Mouse (Mus musculus): ENCODE measurements around the gene Pcyt1a. TPM values are rescaled to one million over a fixed set of nuclear protein-coding genes. Genes with fewer than 3 reads are reported as not detected.
A peak's percentile ranks its signal among the peaks of the same experiment; 100 is the strongest.

The Pcyt1a gene
- polyA plus RNA-seq, 1 experiment: 14.3 TPM

- TF ChIP-seq CTCF (IDR thresholded peaks at IDR 0.05; ENCODE audit: control insufficient read depth, insufficient read depth, insufficient read length) (no peak), FOSL1 (IDR thresholded peaks at IDR 0.05; ENCODE audit: insufficient read depth, low read length, poor library complexity, severe bottlenecking) (no peak), MAX (IDR thresholded peaks at IDR 0.05) (no peak), MYOD1 (IDR thresholded peaks at IDR 0.05; ENCODE audit: control insufficient read depth, insufficient read length, low read depth) (no peak), CEBPB (IDR thresholded peaks at IDR 0.05; ENCODE audit: low read depth) (no peak), USF1 (IDR thresholded peaks at IDR 0.05; ENCODE audit: low read depth) (no peak), MYOG (IDR thresholded peaks at IDR 0.05; ENCODE audit: control insufficient read depth, extremely low read depth, insufficient read length) (no peak)
- H3K4me3 ChIP-seq (ENCODE audit: insufficient read depth, poor library complexity, severe bottlenecking): no peak overlapping the region
- no peaks in the 10 kb centered on the region for H3K36me3 ChIP-seq (ENCODE audit: control insufficient read depth, insufficient read depth)
- no peak overlapping the region for H3ac ChIP-seq (ENCODE audit: control insufficient read depth, insufficient read length, low read depth)
- H3K79me3 ChIP-seq (ENCODE audit: low read depth): no peaks in the 10 kb centered on the region
- no peaks in the 10 kb centered on the region for H3K27me3 ChIP-seq (ENCODE audit: control insufficient read depth, insufficient read depth, insufficient read length)
- no peaks in the 10 kb centered on the region for H3K79me2 ChIP-seq (ENCODE audit: control insufficient read depth, insufficient read depth)
Observed at GRCm38 (mm10) chr16:32517785-32518481, 87.2 kb downstream of the Pcyt1a start.

- Histone ChIP-seq H3ac (ENCODE audit: control insufficient read depth, insufficient read length, low read depth) (no peak overlapping the region), H3K4me3 (ENCODE audit: insufficient read depth, poor library complexity, severe bottlenecking) (no peak overlapping the region), H3K36me3 (ENCODE audit: control insufficient read depth, insufficient read depth) (no peaks in the 10 kb centered on the region)
Observed at GRCm38 (mm10) chr16:32519656-32520371, 89.1 kb downstream of the Pcyt1a start.

GRCm38 (mm10) chr16:32520372-32520748 is 89.6 kb downstream of the Pcyt1a start:
- H3K27me3 ChIP-seq (ENCODE audit: control insufficient read depth, insufficient read depth, insufficient read length): no peaks in the 10 kb centered on the region
- H3K79me3 ChIP-seq (ENCODE audit: low read depth): no peaks in the 10 kb centered on the region
- TF ChIP-seq CTCF (IDR thresholded peaks at IDR 0.05; ENCODE audit: control insufficient read depth, insufficient read depth, insufficient read length) (no peak), MYOD1 (IDR thresholded peaks at IDR 0.05; ENCODE audit: control insufficient read depth, insufficient read length, low read depth) (peak; percentile 68)
- H3K36me3 ChIP-seq (ENCODE audit: control insufficient read depth, insufficient read depth): no peaks in the 10 kb centered on the region
- no peaks in the 10 kb centered on the region for H3K79me2 ChIP-seq (ENCODE audit: control insufficient read depth, insufficient read depth)
- no peak overlapping the region for H3K4me3 ChIP-seq (ENCODE audit: insufficient read depth, poor library complexity, severe bottlenecking)
- H3ac ChIP-seq (ENCODE audit: control insufficient read depth, insufficient read length, low read depth): no peak overlapping the region

More at GRCm38 (mm10) chr16:32519656-32520371, 89.1 kb downstream of the Pcyt1a start:
- Histone ChIP-seq H3K79me3 (ENCODE audit: low read depth) (no peaks in the 10 kb centered on the region), H3K79me2 (ENCODE audit: control insufficient read depth, insufficient read depth) (no peaks in the 10 kb centered on the region), H3K27me3 (ENCODE audit: control insufficient read depth, insufficient read depth, insufficient read length) (no peaks in the 10 kb centered on the region)
- TF ChIP-seq CTCF (IDR thresholded peaks at IDR 0.05; ENCODE audit: control insufficient read depth, insufficient read depth, insufficient read length): no peak
- no peak for TF ChIP-seq MYOD1 (IDR thresholded peaks at IDR 0.05; ENCODE audit: control insufficient read depth, insufficient read length, low read depth)
- TF ChIP-seq CEBPB (IDR thresholded peaks at IDR 0.05; ENCODE audit: low read depth): no peak
- no peak for TF ChIP-seq FOSL1 (IDR thresholded peaks at IDR 0.05; ENCODE audit: insufficient read depth, low read length, poor library complexity, severe bottlenecking)
- TF ChIP-seq MAX (IDR thresholded peaks at IDR 0.05): no peak
- TF ChIP-seq MYOG (IDR thresholded peaks at IDR 0.05; ENCODE audit: control insufficient read depth, extremely low read depth, insufficient read length): no peak
- TF ChIP-seq USF1 (IDR thresholded peaks at IDR 0.05; ENCODE audit: low read depth): no peak

GRCm38 (mm10) chr16:32522578-32523194 is 92.0 kb downstream of the Pcyt1a start:
- Histone ChIP-seq H3K36me3 (ENCODE audit: control insufficient read depth, insufficient read depth) (no peaks in the 10 kb centered on the region), H3K4me3 (ENCODE audit: insufficient read depth, poor library complexity, severe bottlenecking) (no peak overlapping the region), H3K79me2 (ENCODE audit: control insufficient read depth, insufficient read depth) (no peaks in the 10 kb centered on the region), H3K27me3 (ENCODE audit: control insufficient read depth, insufficient read depth, insufficient read length) (no peaks in the 10 kb centered on the region), H3ac (ENCODE audit: control insufficient read depth, insufficient read length, low read depth) (no peak overlapping the region), H3K79me3 (ENCODE audit: low read depth) (no peaks in the 10 kb centered on the region)
- no peak for TF ChIP-seq CEBPB (IDR thresholded peaks at IDR 0.05; ENCODE audit: low read depth)
- TF ChIP-seq CTCF (IDR thresholded peaks at IDR 0.05; ENCODE audit: control insufficient read depth, insufficient read depth, insufficient read length): no peak
- no peak for TF ChIP-seq MYOG (IDR thresholded peaks at IDR 0.05; ENCODE audit: control insufficient read depth, extremely low read depth, insufficient read length)
- no peak for TF ChIP-seq USF1 (IDR thresholded peaks at IDR 0.05; ENCODE audit: low read depth)
- no peak for TF ChIP-seq MYOD1 (IDR thresholded peaks at IDR 0.05; ENCODE audit: control insufficient read depth, insufficient read length, low read depth)
- TF ChIP-seq FOSL1 (IDR thresholded peaks at IDR 0.05; ENCODE audit: insufficient read depth, low read length, poor library complexity, severe bottlenecking): no peak

GRCm38 (mm10) chr16:32523462-32524243 is 92.9 kb downstream of the Pcyt1a start:
- no peaks in the 10 kb centered on the region for H3K79me2 ChIP-seq (ENCODE audit: control insufficient read depth, insufficient read depth)
- TF ChIP-seq MYOD1 (IDR thresholded peaks at IDR 0.05; ENCODE audit: control insufficient read depth, insufficient read length, low read depth) (peak; percentile 93), MYOG (IDR thresholded peaks at IDR 0.05; ENCODE audit: control insufficient read depth, extremely low read depth, insufficient read length) (no peak)
- no peak overlapping the region for H3ac ChIP-seq (ENCODE audit: control insufficient read depth, insufficient read length, low read depth)
- no peaks in the 10 kb centered on the region for H3K27me3 ChIP-seq (ENCODE audit: control insufficient read depth, insufficient read depth, insufficient read length)
- no peaks in the 10 kb centered on the region for H3K36me3 ChIP-seq (ENCODE audit: control insufficient read depth, insufficient read depth)
- no peak overlapping the region for H3K4me3 ChIP-seq (ENCODE audit: insufficient read depth, poor library complexity, severe bottlenecking)
- no peaks in the 10 kb centered on the region for H3K79me3 ChIP-seq (ENCODE audit: low read depth)

Measured in C2C12 (cell line).